Mouse (Mus musculus) ES-Bruce4 (cell line): ENCODE results near the gene Cks2.

Source experiments
- CTCF ChIP-seq: IDR thresholded peaks from one replicate; pipeline ENCODE4 v1.8.1; 2011; ENCODE audit warnings: low read depth, low read length
- EP300 ChIP-seq: IDR thresholded peaks from 2 replicates; pipeline ENCODE4 v1.6.1; 2011; ENCODE audit warnings: low read depth, low read length; ENCODE audit not compliant: insufficient read depth
- POLR2A ChIP-seq: IDR thresholded peaks from one replicate; pipeline ENCODE4 v1.8.1; 2011; ENCODE audit warnings: low read length; ENCODE audit not compliant: insufficient read depth

DNA sequence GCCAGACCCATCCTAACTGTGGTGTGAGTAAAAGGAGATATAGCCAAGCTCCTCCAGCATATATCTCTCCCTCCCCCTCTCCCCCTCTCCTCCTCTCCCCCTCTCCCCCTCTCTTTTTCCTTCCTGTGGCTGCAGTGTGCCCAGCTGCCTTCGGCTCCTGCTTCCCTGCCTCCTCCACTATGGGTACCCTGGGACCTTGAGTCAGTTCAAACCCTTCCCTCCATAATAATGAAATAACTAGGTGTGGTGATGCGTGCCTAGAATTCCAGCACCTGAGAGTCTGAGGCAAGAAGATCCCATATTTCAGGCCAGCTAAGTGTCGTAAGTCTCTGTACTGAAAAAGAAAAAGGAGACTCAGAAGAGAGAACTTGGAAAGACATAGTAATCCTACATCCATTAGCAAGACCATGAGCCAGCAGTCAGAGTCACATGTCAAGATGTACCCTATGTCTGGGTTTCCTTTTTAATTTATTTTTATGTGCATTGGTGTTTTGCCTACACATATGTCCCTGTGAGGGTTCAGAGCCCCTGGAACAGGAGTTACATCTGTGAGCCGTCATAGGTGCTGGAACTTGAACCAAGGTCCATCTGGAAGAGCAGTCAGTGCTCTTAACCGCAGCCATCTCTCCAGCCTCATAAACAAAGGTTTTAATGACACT lies 12.3 kb upstream of the Cks2 start:
- TF ChIP-seq POLR2A (no peak), CTCF (no peak), EP300 (no peak)
